Mouse (Mus musculus) NIH3T3 (cell line): ENCODE data around the gene Wdr77.
"Not testable (repeated sequence)": the region's sequence is repeated elsewhere in the genome, so short reads cannot be mapped to it uniquely, and the experiment has no call there.

Source experiments
- DNase-seq: peaks from one replicate; pipeline ENCODE4 v3.0.0-alpha.2; 2012; ENCODE audit warnings: low read depth

Wdr77 gene

GRCm38 (mm10) chr3:105951348-105951747, 7.8 kb upstream of the Wdr77 start:
- no peak for DNase-seq

- DNase-seq = no peak
These were observed 1.9 kb upstream of the Wdr77 start for GRCm38 (mm10) chr3:105957235-105957634.

- peak; percentile 43 for DNase-seq
These were observed 965 bp upstream of the Wdr77 start for GRCm38 (mm10) chr3:105958204-105958603.

GRCm38 (mm10) chr3:105959585-105959984, 416 bp downstream of the Wdr77 start:
- DNase-seq = peak; percentile 48

GRCm38 (mm10) chr3:105959999-105960398, 830 bp downstream of the Wdr77 start, which contains the start of gene Atp5f1:
TSS of gene Atp5f1 (minus strand) at chr3:105960099.
- no peak for DNase-seq

- DNase-seq = peak; percentile 47
These were observed 1.5 kb downstream of the Wdr77 start for GRCm38 (mm10) chr3:105960700-105961099.

- no peak for DNase-seq
These were observed 12.8 kb downstream of the Wdr77 start for GRCm38 (mm10) chr3:105971831-105972446.

GRCm38 (mm10) chr3:105973411-105973810, 14.2 kb downstream of the Wdr77 start, which contains the start of gene Ovgp1:
TSS of gene Ovgp1 (plus strand) at chr3:105973711.
- DNase-seq = no peak

GRCm38 (mm10) chr3:105974174-105974573, 15.0 kb downstream of the Wdr77 start:
- DNase-seq = no peak

GRCm38 (mm10) chr3:105989611-105990010, 30.4 kb downstream of the Wdr77 start:
- not testable (repeated sequence) for DNase-seq

- DNase-seq = peak; percentile 83
These were observed 32.6 kb downstream of the Wdr77 start for GRCm38 (mm10) chr3:105991653-105992283.

GRCm38 (mm10) chr3:105994730-105995129, 35.6 kb downstream of the Wdr77 start:
- no peak for DNase-seq

- no peak for DNase-seq
These were observed 41.7 kb downstream of the Wdr77 start for GRCm38 (mm10) chr3:106000707-106001375.

GRCm38 (mm10) chr3:106001416-106002370, 42.5 kb downstream of the Wdr77 start:
- no peak for DNase-seq

GRCm38 (mm10) chr3:106003360-106003759, 44.2 kb downstream of the Wdr77 start:
- DNase-seq = not testable (repeated sequence)

- no peak for DNase-seq
These were observed 55.4 kb downstream of the Wdr77 start, which contains the start of gene Pifo for GRCm38 (mm10) chr3:106014546-106014945. TSS of gene Pifo (minus strand) at chr3:106014646.
